Mouse (Mus musculus) MEL (cell line): ENCODE data around the gene Unc13b.

Source experiments
- E2F4 ChIP-seq: IDR thresholded peaks from 2 replicates; pipeline ENCODE4 v1.6.1; 2011; ENCODE audit warnings: low read depth, low read length, improper control_type of control experiment, borderline replicate concordance
- EP300 ChIP-seq, 2 experiments: IDR thresholded peaks; 2 replicates each; pipeline ENCODE4 v1.6.1; 2011; ENCODE audit warnings: improper control_type of control experiment in 2 of 2, low read length in 2 of 2, low read depth in 1 of 2, mild to moderate bottlenecking in 1 of 2
- ETS1 ChIP-seq: IDR thresholded peaks from 2 replicates; pipeline ENCODE4 v1.6.1; 2012; ENCODE audit warnings: low read depth, mild to moderate bottlenecking, inconsistent platforms, low read length, improper control_type of control experiment, moderate library complexity
- HCFC1 ChIP-seq: IDR thresholded peaks from 2 replicates; pipeline ENCODE4 v1.6.1; 2012; ENCODE audit warnings: low read depth, mild to moderate bottlenecking, inconsistent platforms, low read length, improper control_type of control experiment, moderate library complexity
- MAFK ChIP-seq: IDR thresholded peaks from 2 replicates; pipeline ENCODE4 v1.6.1; 2011; ENCODE audit warnings: low read depth, mild to moderate bottlenecking, low read length, improper control_type of control experiment, borderline replicate concordance
- MXI1 ChIP-seq: IDR thresholded peaks from 2 replicates; pipeline ENCODE4 v1.6.1; 2011; ENCODE audit warnings: mild to moderate bottlenecking, low read depth, low read length, improper control_type of control experiment
- POLR2A ChIP-seq, 2 experiments: IDR thresholded peaks; 2 replicates each; pipeline ENCODE4 v1.6.1; 2011 to 2012; ENCODE audit warnings: low read length in 2 of 2, mild to moderate bottlenecking in 2 of 2, control low read depth in 1 of 2, improper control_type of control experiment in 1 of 2, low read depth in 1 of 2, moderate library complexity in 1 of 2; ENCODE audit not compliant: control insufficient read depth in 1 of 2, insufficient read depth in 1 of 2, poor library complexity in 1 of 2
- RCOR1 ChIP-seq: IDR thresholded peaks from 2 replicates; pipeline ENCODE4 v1.6.1; 2012; ENCODE audit warnings: low read depth, mild to moderate bottlenecking, inconsistent platforms, low read length, improper control_type of control experiment

GRCm38 (mm10) chr4:43114512-43114911 is 55.8 kb downstream of the Unc13b start:
- no peak for TF ChIP-seq MAFK
- TF ChIP-seq EP300 (IDR thresholded peaks at IDR 0.05; ENCODE audit: low read depth in 1 of 2, low read length in 2 of 2), result peak; percentile 85 to 87
- no peak for TF ChIP-seq POLR2A (IDR thresholded peaks at IDR 0.05; ENCODE audit: control insufficient read depth in 1 of 2, insufficient read depth in 1 of 2, low read depth in 1 of 2, low read length in 2 of 2, poor library complexity in 1 of 2)
- 0 out of 2 replicates have a peak, but pooled peaks have one; percentile 13 for TF ChIP-seq RCOR1
- TF ChIP-seq HCFC1, result no peak
- no peak for TF ChIP-seq E2F4
- peak; percentile 68 for TF ChIP-seq ETS1
- no peak for TF ChIP-seq MXI1
